Mouse (Mus musculus): ENCODE data around the gene 4930447C04Rik. TPM values are rescaled to one million over a fixed set of nuclear protein-coding genes. Genes with fewer than 3 reads are reported as not detected.
A peak's percentile ranks its signal among the peaks of the same experiment; 100 is the strongest.

The 4930447C04Rik gene
- total RNA-seq (2022): under 1 TPM in 3 of 4 experiments, not detected in 1; 0.24 to 0.49 (median 0.28) TPM

DNA sequence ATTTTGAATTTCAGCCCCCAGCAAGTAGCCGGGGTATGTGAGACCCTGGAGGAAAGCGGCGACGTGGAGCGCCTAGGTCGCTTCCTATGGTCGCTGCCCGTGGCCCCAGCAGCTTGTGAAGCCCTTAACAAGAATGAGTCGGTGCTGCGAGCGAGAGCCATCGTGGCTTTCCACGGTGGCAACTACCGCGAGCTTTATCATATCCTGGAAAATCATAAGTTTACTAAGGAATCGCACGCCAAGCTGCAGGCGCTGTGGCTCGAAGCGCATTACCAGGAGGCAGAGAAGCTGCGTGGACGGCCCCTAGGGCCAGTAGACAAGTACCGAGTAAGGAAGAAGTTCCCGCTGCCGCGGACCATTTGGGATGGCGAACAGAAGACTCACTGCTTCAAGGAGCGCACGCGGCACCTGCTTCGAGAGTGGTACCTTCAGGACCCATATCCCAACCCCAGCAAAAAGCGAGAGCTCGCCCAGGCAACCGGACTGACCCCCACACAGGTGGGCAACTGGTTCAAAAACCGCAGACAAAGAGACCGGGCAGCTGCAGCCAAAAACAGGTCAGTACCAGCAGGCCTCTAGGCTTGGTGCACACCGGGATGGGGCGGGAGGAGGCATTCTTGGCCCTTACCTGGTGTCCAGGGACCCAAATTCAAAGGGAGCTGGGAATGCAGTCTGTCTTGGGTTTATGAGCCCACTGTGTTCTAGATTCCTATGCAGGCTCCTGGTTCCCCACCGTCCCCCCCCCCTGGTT lies at the start of gene 4930447C04Rik:
4930447C04Rik (minus strand) TSS at position 704 of the 751 bp plus-strand sequence.
- DNase-seq: no peak

DNA sequence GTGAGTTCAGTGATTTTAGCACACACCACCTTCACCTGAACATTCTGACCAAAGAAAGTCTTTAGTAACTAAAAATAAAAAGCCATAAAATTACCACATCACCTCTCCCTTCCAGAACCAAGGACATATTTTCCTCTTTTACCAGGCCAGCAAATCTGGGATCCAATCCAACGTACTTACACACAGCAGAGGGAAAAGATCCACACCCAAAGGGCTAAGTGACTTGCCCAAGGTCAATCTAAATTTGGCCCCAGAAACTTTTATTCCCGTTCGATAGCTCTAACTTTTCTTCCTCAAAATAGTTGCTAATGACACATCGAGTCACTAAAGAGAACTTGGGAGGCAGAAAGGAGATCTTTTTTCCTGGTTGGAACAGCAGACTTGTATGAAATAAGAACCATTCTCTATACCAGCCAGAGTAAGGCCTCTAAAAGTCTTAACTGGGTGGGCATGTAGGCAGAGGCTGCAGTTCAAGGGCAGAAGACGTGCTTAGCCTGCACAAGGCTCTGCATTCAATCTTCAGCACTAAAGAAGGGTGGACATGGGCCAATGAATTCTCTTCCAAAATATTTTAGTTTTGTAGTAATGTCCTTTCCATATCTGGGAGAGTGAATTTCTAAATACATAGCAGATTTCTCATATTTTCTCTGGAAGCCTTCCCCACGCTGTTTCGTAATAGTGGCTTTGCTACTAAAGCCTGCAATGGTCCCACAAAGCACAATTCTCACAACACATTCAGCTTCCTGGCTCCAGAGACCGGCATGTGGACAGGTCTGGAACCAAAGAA lies 42.7 kb upstream of the 4930447C04Rik start:
- peak; percentile 41 for DNase-seq

DNA sequence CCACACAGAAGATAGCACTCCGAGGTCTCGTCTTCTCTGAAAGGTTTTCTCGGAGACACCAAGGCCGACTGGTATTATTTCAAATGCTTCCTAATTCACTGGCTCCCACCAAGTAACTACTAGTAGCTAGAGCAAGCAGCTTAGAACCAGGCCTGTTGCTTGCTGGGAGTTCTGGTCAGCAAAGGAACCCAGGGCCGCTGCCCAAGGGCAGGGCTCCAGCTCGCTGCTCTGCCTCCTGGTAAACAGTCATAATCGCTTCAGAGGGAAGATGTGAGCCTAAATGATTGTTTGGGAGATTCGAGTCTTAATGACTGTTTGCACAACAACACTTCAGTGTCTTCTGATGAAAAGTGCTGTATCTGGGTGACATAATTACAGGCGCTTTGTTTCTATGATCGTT lies 42.0 kb upstream of the 4930447C04Rik start:
- DNase-seq: no peak

DNA sequence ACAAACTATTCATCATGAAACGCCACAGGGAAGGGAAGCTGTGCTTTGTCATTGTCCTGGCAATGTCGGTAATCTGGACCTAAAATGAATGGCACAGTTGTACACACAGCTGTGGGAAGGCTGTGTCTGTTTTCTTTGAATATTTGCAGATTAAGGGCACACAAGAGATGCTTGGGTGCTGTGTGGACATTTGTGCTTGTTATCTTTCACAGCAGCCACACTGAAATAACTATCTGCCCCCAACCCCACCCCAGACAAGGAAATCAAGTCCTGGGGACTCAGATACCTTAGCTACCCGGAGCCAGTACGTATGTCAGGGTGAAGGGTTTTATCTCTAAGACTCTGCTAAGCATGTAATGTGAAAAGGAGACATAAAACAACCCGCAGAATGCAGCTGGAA lies 38.7 kb upstream of the 4930447C04Rik start:
- no peak for DNase-seq

DNA sequence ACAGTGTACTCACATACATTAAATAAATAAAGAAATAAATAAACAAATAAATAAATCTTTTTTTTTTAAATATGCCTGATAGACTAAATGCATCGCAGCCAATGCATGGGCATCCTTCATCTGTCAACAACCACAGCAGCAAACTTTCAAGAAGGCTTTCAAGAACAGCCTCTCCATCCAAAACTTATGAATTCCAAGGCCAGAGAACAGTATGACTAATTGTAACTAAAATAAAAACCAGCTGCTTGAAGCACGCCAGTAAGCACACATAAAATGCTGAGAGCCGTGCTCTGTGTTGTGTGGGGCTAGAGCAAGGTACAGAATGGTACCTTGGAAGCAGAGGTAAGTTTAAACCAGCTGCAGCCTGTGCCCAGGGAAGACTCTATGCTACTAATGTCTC lies 37.3 kb upstream of the 4930447C04Rik start:
- DNase-seq: no peak

DNA sequence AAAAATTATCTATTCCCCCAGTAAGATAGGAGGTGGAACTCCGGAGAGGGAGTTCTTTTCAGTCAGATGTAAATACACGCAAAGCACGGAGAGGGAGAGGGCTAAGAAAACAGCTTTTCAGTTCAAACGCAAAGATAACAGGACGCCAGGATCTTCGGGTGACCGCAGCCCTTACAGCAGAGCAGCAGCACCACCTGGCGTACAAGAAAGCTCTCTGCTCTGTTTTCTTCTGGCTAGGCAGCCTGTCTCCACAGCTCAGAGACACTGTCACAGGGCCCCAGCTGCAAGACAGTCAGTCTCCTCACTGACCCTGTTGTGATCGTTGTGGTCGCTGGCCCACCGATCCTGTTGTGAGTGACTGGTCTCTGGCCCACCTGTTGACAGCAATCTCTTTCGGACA lies 36.1 kb upstream of the 4930447C04Rik start:
- DNase-seq: peak; percentile 47

DNA sequence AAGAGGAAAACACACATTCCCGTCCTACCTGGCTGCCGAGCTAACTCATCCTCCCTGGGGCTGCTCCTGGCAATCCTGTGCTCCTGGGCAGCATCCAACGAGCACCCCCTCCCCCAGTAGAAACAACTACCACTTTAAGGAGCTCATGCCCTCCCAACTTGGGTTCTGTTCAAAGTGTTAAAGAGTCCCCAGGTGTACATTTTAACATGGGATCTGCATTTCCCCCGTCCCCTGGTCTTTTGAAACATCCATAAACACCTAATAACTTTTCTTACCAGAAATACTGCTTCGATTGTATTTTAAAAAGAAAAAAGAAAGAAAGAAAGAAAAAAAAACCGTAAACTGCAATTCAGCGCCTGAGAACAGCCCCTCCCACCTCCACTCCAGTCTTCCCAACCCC lies 35.6 kb upstream of the 4930447C04Rik start:
- no peak for DNase-seq

DNA sequence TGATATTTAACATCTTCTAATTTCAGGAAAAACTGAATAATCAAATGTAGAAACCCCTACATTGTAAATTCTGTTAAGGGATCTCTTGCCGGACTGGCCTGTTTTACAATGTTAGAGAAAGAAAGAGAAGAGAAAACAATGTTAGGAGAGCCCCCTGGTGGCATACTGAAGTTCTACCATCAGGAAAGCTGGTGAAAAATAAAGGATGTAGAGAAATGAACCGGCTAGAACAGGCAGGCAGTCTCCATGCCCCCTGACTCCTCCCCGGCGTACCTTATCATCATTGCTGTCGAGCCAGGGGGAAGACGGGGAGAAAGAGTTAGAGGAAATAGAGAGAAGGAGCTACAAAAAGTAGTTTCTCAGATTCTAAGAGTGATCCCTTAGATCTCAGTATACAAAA lies 32.6 kb upstream of the 4930447C04Rik start:
- no peak for DNase-seq

DNA sequence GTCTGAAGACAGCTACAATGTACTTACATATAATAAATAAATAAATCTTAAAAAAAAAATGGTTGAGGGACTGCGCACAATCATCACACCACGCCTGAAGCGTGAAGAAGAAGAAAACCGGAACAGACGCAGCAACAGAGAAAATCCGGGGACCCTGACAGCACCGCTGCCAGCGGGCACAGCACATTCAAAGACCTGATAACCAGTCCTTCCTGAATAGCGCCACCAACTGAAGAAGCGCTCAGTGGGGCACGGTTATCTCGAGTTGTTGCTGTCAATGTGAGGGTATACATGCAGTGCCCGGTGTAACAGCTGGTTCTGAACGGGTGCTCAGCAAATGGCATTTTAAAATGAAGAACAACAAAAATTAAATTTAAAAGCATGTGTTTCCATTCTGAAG lies 30.0 kb upstream of the 4930447C04Rik start:
- DNase-seq: no peak

DNA sequence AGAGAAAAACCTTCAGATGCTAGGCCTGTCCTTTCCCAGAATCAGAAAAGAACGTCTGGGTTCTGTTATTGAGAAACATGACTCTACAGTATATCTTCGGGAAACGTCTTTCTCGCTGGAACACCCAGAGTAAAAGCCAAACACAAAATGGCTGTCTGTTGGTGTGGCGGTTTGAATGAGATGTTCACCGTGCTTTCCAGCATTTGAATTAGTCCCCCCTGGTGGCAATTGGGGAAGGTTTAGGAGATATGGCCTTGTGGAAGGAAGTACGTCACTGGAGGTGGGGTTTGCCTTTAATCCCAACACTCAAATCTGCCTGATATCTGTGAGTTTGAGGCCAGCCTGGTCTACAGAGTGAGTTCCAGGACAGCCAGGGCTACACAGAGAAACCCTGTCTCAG lies 27.0 kb upstream of the 4930447C04Rik start:
- DNase-seq: no peak

DNA sequence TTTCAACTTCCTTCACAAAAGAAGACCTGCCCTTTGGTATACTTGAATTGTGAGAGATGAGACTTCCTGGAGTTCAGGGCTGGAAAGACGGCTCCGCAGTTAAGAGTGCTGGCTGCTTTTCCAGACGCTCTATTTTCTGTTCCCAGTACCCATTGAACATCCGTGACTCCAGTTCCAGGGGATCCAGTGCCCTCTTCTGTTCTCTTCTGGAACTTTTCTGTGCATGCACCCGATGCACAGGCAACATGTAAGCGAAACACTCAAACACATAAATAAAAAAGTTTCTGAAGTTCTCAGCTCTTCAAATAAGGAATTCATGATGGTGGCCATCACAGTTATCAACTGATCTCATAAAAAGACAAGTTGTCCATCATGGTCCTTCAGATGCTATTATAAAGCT lies 22.2 kb upstream of the 4930447C04Rik start:
- no peak for DNase-seq

DNA sequence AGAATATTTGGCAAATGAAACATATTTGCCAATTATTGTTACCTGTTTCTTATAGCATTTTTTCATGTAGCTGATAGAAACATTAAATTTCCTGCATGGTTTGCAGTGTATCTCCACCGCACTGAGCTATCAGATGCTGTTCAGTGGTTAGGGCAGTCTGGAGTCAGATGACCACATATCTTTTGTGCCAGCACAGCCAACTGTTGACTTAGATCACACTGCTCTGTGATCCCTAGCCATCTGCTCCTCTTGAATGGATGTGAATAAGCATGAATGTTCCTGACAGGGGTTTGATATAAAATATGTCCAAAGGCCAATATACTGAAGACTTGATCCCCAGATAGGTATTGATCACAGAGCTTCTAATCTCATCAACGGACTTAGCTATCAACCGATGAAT lies 17.9 kb upstream of the 4930447C04Rik start:
- DNase-seq: no peak

DNA sequence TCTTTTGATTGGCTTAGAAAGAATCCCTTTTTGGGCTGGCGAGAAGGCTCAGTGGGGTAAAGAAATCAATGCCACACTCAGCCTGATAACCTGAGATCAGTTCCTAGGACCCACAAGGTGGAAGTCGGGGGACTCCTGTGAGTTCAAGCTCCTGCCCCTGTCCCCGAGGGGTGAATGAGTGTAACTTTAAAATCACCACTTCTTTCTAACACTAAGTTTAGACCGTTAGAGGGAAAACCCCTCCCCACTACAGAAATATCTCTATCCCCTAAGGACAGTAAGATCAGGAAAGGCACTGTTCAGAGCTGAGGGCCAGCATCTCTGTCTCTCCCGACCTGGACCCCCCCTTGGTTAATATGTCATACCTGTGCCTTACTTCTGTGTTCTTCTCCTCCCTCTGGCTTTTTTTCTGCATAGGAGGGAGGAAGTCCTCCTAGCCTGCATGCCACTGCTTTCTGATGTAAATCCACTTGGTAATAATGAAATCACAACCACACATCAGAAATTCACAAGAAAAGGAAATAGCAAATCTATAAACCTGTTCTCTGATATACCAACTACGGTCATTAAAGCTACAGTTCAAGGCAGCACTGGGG lies 17.4 kb upstream of the 4930447C04Rik start:
- no peak for DNase-seq

DNA sequence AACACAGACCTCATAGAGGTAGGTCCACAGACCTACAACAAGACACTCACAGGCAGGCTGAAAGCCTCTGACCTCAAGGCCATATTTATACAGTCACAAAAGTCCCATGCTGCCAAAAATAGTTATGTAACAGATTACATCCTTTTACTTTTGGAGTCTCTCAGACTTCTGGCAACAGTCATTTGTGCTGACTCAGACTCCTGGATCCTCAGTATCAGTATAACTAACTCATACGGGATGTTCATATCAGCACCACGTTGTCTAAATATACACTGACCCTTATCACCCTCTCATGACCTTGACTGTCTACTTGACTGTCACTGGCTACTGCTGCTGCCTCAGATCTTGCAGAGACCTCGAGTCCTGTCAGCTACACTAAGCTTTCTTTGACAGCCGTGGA lies 14.3 kb upstream of the 4930447C04Rik start:
- no peak for DNase-seq

DNA sequence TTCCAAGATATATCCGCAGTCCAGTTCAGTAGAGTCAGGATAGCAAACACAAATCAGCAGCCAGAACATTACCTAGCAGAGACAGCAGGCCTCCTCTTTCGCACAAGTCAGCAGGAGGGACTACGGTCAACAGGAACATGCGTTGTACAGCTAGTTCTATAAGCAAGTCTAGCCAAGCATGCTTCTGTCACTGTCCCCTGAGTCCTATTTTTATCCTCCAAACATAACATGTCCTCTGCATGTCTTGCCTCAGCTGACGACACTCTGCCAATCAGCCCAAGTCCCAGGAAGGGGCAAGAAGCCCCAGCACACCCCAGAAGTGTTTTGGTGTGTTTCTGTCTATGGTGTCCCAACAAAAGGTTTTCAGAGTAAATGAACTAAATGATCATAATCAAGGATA lies 13.3 kb upstream of the 4930447C04Rik start:
- DNase-seq: no peak

DNA sequence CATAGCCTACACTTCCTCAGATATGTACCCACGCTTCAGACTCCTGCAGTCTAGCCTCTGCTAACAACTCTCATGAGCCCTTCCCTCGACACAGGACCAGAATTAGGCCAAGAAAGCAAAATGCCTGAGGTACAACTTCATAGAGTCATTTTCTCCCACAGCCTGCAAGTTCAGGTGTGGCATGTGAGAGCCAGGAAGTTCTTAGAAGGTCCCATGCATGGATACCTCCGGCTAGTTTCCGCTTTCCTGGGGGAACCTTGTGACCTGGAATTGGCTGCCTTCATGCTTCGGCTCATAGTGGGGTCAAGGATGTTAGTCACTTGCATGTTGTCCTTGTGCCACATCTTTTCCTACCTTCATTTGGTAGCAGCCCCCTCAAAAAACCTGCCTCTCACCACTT lies 12.5 kb upstream of the 4930447C04Rik start:
- DNase-seq: no peak

DNA sequence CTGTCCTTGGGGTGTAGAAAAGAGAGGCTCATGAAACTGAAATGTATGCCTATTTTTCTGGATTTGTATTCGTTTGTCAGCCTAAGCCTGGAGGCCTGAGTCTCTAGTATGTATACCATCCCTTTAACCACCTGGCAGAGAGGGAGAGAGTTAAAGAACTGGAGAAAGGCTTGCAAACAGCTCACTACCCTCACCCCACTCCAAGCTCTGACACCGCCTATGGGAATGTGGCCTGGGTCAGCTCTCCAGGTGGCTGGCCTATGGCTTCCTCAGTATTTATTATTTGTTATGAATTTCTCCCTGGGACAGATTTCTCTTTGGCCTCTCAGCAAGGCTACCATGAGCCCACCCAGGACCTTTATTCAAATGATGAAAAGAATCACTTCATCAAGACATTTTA lies 6.8 kb upstream of the 4930447C04Rik start:
- no peak for DNase-seq

DNA sequence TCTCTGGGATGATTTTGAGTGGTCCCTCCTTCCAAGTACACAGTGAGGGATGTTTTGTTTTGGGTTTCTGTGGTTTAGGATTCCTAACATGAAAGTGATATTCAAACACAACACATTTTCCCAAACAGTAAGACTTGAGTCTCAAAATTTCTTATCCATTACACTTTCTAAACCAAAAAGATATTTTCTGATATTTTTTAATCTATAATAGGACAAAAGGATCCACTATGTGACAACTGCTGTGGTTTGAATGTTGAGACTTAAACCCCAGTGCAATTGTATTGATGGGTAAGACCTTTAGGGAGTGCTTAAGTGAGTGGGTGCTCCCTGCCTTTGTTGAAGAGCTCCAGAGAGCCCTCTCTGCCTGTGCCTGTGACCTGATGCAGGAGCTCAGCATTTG lies 6.2 kb upstream of the 4930447C04Rik start:
- no peak for DNase-seq

DNA sequence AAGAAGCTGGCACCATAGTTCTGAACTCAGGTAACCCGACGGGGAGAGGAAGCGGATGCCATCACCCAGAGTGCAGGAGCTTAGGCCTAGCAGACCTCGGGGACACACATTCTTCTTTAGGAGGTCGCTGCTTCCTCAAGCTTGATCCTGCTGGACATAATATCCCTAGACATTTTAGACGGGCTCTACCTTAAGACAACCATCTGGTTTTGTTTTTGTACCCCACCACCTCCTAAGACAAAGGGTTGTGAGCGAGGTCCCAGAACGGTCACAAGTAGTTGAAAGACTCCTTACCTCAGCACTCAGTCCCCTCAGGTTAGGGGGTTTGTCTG lies 5.5 kb upstream of the 4930447C04Rik start:
- DNase-seq: no peak

DNA sequence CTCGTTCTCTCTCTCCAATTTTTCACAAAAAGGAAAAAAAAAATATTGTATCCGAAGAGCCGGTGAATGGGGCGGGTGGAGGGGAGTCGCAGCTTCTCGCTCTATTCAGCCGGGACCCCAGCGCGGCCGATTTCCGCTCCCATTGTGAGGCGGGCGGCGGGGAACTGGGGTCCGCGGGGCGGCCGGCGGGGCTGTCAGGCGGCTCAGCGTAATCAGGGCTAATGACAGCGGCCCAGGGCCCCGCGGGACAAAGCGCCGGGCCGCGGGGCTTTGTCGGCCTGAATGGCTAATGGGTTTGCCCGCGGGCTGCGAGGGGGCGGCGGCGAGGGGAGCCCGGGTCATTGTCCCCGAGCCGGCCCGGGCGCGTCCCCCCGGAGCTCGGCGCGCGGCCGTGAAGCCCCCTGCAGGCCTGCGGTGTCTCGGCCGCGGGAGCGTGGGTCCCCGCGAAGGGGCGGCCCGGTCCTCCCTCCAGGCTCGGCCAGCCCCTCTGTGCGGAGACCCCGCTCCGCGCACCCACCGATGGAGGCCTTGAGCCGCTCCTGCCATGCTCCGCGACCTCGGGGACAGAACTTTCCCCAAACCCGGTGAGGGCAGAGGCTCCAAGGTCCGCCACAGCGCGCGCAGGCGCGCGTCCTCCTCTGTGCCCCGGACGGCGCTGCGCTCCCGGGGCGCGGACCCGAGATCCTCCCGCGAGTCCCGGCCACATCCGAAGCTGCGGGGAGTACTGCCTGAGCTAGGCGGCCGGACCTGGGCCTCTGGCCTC lies 4.9 kb upstream of the 4930447C04Rik start:
- DNase-seq: no peak

DNA sequence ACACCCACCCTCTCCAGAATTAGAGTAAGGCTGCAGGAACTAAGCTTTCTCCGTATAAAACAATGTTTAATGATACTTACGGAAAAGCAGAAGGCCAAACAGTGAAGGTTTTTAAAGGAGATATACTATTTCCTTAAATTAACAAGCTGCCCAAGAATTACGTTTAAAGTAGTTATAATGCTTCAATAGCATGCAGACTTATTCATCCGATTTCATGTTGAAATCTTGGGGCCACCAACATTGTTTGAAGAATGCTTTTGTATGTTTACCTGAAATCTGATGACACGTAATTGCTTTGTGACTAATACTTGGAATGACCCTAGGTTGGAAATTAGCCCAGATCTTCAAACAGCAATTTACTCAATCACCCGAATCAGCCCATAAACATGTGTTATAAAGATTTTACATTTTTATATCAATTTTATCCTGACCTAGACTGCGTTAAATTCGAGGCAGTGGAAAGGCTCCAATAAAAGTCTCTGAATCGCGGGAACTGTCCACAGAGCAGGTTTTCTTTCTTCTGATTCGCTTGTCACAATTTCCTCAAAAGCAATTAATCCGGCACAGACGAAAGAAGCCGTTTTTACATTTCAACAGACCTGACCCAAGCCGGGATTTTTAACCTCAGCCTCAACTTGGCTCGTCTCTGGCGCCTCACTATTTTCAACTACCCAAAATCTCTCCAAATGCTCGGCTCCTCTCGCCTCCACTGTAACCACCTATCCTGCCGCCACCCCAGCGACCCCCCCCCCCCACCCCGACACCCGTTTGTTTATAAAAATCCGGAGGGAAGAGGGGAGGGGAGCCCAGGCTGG lies 4.0 kb upstream of the 4930447C04Rik start:
- DNase-seq: no peak

DNA sequence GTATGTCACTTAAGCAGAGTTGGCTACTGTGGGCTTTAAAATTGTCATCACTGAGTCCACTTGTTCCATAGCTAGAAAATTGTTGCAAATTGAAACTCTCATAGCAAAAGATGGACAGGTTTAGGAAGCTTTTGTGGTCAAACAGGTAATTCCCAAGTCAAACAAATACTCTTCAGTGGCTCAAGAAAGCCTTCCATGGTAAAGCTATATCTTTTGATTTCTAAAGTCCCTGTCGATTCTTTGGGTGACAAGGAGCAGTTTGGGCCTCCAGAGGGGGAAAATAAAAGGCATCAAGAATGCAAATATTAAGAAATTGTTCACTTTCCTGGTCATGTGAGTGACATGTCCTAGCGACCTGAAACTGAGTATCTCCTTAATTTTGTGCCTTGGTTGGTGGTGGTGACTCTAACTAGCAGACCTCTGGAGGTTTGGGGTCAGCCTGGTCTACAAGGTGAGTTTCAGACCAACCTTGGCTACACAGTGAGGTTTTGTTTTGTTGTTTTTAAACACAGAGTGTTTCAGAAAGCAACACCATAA lies 3.1 kb upstream of the 4930447C04Rik start:
- no peak for DNase-seq
